Mouse (Mus musculus) cerebellum, adult 18-20 months (tissue): ENCODE results near the gene Tgm1.

Experiments
- DNase-seq, 2 experiments: peaks; one replicate each; pipeline ENCODE4 v3.0.0; 2021

Gene Tgm1

DNA sequence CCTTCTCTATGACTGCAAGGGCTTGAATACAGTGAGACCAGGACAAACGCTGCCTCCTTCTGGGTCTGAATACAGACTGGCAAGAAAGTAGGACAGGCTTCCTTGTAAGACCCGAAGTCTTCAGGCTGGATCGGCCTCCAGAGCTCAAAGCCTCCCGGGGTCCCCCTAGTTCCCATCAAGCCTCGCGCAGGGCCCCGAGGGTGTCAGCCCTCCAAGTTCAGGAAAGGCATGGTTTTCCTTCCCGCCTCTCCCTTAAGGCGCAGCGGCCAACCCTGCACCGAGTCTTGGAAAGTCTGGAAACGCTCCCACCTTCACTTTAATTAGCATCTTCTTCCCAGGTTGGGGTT lies 42.3 kb downstream of the Tgm1 start:
- DNase-seq, result no peak

DNA sequence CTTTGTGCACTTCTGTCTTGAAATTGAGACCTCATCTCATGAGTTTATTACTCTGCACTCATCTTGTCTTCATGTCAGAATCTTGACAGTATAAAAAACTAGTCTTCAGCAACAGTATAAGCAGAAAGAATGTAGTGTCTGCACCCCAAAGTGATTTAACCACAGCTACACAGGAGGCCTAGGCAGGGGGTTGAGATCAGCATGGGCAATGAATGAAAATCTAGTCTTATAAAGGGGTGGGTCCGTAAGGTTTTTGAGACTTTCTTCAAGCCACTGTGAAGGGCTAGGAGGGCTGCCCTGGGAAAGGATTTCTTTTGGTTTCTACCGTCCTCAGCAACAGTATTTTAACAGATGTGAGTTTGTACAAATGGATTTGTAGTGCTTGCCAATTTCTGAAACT lies 53.1 kb downstream of the Tgm1 start:
- no peak for DNase-seq

DNA sequence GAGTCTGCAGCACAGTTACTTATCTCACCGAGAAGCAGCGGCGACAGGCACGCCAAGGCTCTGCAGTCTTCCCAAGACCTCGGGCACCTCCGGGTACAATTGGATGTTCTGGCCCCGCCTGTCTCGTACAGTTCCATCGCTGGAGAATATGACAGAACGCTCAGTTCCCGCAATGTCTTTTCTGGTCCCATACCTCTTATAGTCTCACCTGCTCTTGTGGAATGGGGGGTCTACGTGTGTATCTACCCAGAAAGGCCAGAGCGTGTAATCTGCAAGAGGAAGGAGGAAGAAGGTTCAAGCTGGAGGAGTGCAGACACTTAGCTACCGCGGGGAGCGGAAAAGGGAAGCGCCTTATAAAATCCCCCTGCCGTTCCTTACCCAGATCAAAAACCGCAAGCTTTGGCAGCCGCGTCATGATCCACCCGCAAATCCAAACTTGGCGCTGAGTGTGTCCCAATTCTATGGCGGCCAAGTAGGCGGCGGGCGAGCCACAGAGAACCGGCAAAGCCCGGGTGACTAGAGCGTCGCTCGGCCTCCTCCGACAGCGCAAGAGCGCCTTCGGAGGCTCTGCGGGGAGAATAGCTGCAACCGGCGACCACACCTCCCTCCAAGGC lies 53.7 kb downstream of the Tgm1 start, which contains the start of gene Mdp1:
Mdp1 (minus strand) TSS at position 549 of the 614 bp plus-strand sequence.
- DNase-seq, result peak; percentile 80 to 84

DNA sequence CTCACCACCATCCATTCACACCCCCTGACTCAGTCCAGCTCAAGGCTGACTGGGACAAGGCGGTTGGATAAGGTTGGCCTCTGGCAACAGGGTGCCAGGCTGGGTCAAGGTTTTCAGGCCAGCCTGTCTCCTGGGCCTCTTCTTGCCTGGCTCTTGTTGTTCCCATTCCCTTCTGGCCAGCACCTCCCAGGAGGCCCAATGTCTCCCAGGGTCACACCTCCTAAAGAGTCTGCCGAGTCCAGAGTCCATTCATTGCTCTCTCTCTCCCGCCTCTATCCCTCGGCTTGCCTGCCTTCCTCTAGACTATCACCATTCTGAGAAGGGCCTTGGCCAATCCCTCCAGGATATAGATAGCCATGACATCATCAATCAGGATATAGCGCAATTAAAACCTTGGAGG lies 55.7 kb downstream of the Tgm1 start:
- DNase-seq, result no peak

DNA sequence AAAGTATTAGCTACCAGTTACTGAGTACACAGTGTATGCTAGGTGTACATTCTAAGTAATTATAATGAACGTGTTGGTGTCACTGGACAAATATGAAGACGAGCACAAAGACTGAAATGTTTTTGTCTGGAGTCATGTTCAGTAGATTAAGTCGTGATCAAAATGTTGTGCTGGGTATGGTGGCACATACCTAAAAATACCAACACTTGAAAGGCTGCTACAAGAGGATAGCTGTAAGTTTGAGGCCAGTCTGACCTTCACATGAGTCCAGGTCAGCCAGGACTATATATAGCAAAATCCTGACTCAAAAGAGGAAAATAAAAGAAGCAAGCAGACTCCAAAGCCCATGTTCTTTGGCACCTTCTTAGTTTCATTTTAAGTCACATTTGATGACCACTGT lies 56.8 kb downstream of the Tgm1 start:
- no peak for DNase-seq

DNA sequence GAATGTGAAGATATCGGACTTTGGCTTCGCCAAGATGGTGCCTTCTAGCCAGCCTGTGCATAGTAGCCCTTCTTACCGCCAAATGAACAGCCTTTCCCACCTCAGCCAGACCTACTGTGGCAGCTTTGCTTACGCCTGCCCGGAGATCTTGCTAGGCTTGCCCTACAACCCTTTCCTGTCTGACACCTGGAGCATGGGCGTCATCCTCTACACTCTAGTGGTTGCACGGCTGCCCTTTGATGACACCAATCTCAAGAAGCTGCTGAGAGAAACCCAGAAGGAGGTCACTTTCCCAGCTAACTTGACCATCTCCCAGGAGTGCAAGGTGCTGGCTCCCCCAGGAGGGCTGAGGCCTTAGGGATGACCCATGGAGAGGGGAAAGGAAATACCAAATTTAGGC lies 62.2 kb downstream of the Tgm1 start:
- DNase-seq, result no peak
